Mouse (Mus musculus): ENCODE data around the gene Slc22a23. TPM values are rescaled to one million over a fixed set of nuclear protein-coding genes. Genes with fewer than 3 reads are reported as not detected.

Slc22a23 gene
- polyA plus RNA-seq, 1 experiment: 12.7 TPM

GRCm38 (mm10) chr13:34344376-34345127, 430 bp downstream of the Slc22a23 start:
- no peaks in the 10 kb centered on the region; the same call in 1 of the 2 replicates for H3K27me3 ChIP-seq (ENCODE audit: control insufficient read depth, insufficient read depth, low read length)
- peak overlapping the region; percentile 63 for H3K4me3 ChIP-seq (ENCODE audit: control insufficient read depth, insufficient read depth, low read length)
- TF ChIP-seq POLR2A (IDR thresholded peaks at IDR 0.05; ENCODE audit: control insufficient read depth, extremely low read depth, insufficient read depth, low read length, poor library complexity) (no peak), CTCF (IDR thresholded peaks at IDR 0.05; ENCODE audit: borderline replicate concordance, control insufficient read depth, extremely low read depth, insufficient read depth, low read length, poor library complexity) (no peak)
- no peaks in the 10 kb centered on the region for H3K36me3 ChIP-seq (ENCODE audit: control insufficient read depth, insufficient read depth, low read length)
- no peak overlapping the region for H3K27ac ChIP-seq (ENCODE audit: control insufficient read depth, insufficient read depth, low read length)
- peaks cover 10% of the 10 kb centered on the region for H3K4me1 ChIP-seq (replicated peaks; ENCODE audit: control insufficient read depth, insufficient read depth, low read length)
- DNase-seq: peak; percentile 29
- 1% methylated on average over 91 of the region's 101 CpGs for WGBS

GRCm38 (mm10) chr13:34343719-34344375, 1.1 kb downstream of the Slc22a23 start:
- peak; percentile 10 for DNase-seq
- Histone ChIP-seq H3K27me3 (ENCODE audit: control insufficient read depth, insufficient read depth, low read length) (no peaks in the 10 kb centered on the region; the same call in 1 of the 2 replicates), H3K4me1 (replicated peaks; ENCODE audit: control insufficient read depth, insufficient read depth, low read length) (peaks cover 10% of the 10 kb centered on the region), H3K27ac (ENCODE audit: control insufficient read depth, insufficient read depth, low read length) (no peak overlapping the region), H3K4me3 (ENCODE audit: control insufficient read depth, insufficient read depth, low read length) (peak overlapping the region; percentile 63), H3K36me3 (ENCODE audit: control insufficient read depth, insufficient read depth, low read length) (no peaks in the 10 kb centered on the region)
- no peak for TF ChIP-seq CTCF (IDR thresholded peaks at IDR 0.05; ENCODE audit: borderline replicate concordance, control insufficient read depth, extremely low read depth, insufficient read depth, low read length, poor library complexity)
- no peak for TF ChIP-seq POLR2A (IDR thresholded peaks at IDR 0.05; ENCODE audit: control insufficient read depth, extremely low read depth, insufficient read depth, low read length, poor library complexity)
- WGBS: 8% methylated on average over 31 of the region's 31 CpGs

GRCm38 (mm10) chr13:34342286-34342890, 2.6 kb downstream of the Slc22a23 start:
- H3K36me3 ChIP-seq (ENCODE audit: control insufficient read depth, insufficient read depth, low read length): no peaks in the 10 kb centered on the region
- peaks cover 10% of the 10 kb centered on the region for H3K4me1 ChIP-seq (replicated peaks; ENCODE audit: control insufficient read depth, insufficient read depth, low read length)
- DNase-seq: no peak
- no peaks in the 10 kb centered on the region; the same call in 1 of the 2 replicates for H3K27me3 ChIP-seq (ENCODE audit: control insufficient read depth, insufficient read depth, low read length)
- H3K27ac ChIP-seq (ENCODE audit: control insufficient read depth, insufficient read depth, low read length): no peak overlapping the region
- TF ChIP-seq CTCF (IDR thresholded peaks at IDR 0.05; ENCODE audit: borderline replicate concordance, control insufficient read depth, extremely low read depth, insufficient read depth, low read length, poor library complexity): no peak
- no peak for TF ChIP-seq POLR2A (IDR thresholded peaks at IDR 0.05; ENCODE audit: control insufficient read depth, extremely low read depth, insufficient read depth, low read length, poor library complexity)
- no peak overlapping the region for H3K4me3 ChIP-seq (ENCODE audit: control insufficient read depth, insufficient read depth, low read length)
- WGBS: 92% methylated on average over 6 of the region's 6 CpGs

GRCm38 (mm10) chr13:34336895-34337294, 8.1 kb downstream of the Slc22a23 start:
- no peak overlapping the region for H3K4me3 ChIP-seq (ENCODE audit: control insufficient read depth, insufficient read depth, low read length)
- no peaks in the 10 kb centered on the region for H3K4me1 ChIP-seq (replicated peaks; ENCODE audit: control insufficient read depth, insufficient read depth, low read length)
- DNase-seq: no peak
- TF ChIP-seq CTCF (IDR thresholded peaks at IDR 0.05; ENCODE audit: borderline replicate concordance, control insufficient read depth, extremely low read depth, insufficient read depth, low read length, poor library complexity) (no peak), POLR2A (IDR thresholded peaks at IDR 0.05; ENCODE audit: control insufficient read depth, extremely low read depth, insufficient read depth, low read length, poor library complexity) (no peak)
- no peaks in the 10 kb centered on the region for H3K27me3 ChIP-seq (ENCODE audit: control insufficient read depth, insufficient read depth, low read length)
- H3K36me3 ChIP-seq (ENCODE audit: control insufficient read depth, insufficient read depth, low read length): no peaks in the 10 kb centered on the region
- 100% methylated on average over 1 of the region's 1 CpGs for WGBS
- no peak overlapping the region for H3K27ac ChIP-seq (ENCODE audit: control insufficient read depth, insufficient read depth, low read length)

- Histone ChIP-seq H3K27me3 (ENCODE audit: control insufficient read depth, insufficient read depth, low read length) (no peaks in the 10 kb centered on the region), H3K36me3 (ENCODE audit: control insufficient read depth, insufficient read depth, low read length) (no peaks in the 10 kb centered on the region), H3K4me1 (replicated peaks; ENCODE audit: control insufficient read depth, insufficient read depth, low read length) (no peaks in the 10 kb centered on the region), H3K27ac (ENCODE audit: control insufficient read depth, insufficient read depth, low read length) (no peak overlapping the region), H3K4me3 (ENCODE audit: control insufficient read depth, insufficient read depth, low read length) (no peak overlapping the region)
- TF ChIP-seq CTCF (IDR thresholded peaks at IDR 0.05; ENCODE audit: borderline replicate concordance, control insufficient read depth, extremely low read depth, insufficient read depth, low read length, poor library complexity) (no peak), POLR2A (IDR thresholded peaks at IDR 0.05; ENCODE audit: control insufficient read depth, extremely low read depth, insufficient read depth, low read length, poor library complexity) (no peak)
- no peak for DNase-seq
- WGBS: 88% methylated on average over 2 of the region's 2 CpGs
Measured at GRCm38 (mm10) chr13:34334847-34335246, 10.1 kb downstream of the Slc22a23 start.

GRCm38 (mm10) chr13:34332762-34333161, 12.2 kb downstream of the Slc22a23 start:
- Histone ChIP-seq H3K4me1 (replicated peaks; ENCODE audit: control insufficient read depth, insufficient read depth, low read length) (no peaks in the 10 kb centered on the region), H3K27me3 (ENCODE audit: control insufficient read depth, insufficient read depth, low read length) (no peaks in the 10 kb centered on the region), H3K27ac (ENCODE audit: control insufficient read depth, insufficient read depth, low read length) (no peak overlapping the region), H3K4me3 (ENCODE audit: control insufficient read depth, insufficient read depth, low read length) (no peak overlapping the region), H3K36me3 (ENCODE audit: control insufficient read depth, insufficient read depth, low read length) (no peaks in the 10 kb centered on the region)
- 15% methylated on average over 7 of the region's 7 CpGs for WGBS
- no peak for DNase-seq
- no peak for TF ChIP-seq CTCF (IDR thresholded peaks at IDR 0.05; ENCODE audit: borderline replicate concordance, control insufficient read depth, extremely low read depth, insufficient read depth, low read length, poor library complexity)
- TF ChIP-seq POLR2A (IDR thresholded peaks at IDR 0.05; ENCODE audit: control insufficient read depth, extremely low read depth, insufficient read depth, low read length, poor library complexity): no peak

Data from thymus, adult 2 months (tissue).